Mouse (Mus musculus): ENCODE results near the gene Actn2.

The Actn2 gene

DNA sequence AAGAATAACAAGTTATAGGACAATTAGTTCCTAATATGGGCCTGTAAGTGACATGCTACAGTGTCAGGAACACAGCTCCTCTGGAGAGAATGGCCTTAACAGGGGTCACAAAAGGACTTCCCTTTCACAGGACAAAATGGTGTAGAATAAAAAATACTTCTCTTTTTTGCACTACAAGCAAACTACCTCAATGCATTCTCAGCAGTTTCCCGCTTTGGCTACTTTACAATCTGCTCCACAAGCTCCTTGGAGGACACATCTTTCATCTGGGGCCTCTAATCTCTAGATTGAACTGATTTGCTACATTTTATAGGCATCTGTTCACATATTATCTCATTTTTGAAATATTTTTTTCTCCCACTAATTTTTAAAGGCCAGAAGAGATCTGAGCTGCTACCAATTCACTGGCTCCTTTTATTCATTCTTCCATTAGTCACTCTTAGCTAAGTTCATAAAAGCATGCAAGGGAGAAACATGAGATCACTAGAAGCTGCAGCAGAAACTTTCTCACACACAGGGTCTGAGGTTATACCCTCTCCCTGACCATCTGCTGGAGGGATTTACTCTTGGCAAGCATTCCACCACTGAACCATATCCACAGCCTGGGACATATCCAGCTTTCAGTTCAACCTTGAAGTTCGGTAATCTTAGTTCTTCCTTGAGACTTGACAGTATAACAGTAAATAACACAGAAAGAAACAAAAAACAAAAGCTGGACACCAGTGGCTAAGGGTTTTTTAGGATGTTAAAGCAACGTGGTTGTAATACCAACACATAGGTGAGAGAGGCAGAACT lies 84.5 kb downstream of the Actn2 start:
- no peak for DNase-seq

DNA sequence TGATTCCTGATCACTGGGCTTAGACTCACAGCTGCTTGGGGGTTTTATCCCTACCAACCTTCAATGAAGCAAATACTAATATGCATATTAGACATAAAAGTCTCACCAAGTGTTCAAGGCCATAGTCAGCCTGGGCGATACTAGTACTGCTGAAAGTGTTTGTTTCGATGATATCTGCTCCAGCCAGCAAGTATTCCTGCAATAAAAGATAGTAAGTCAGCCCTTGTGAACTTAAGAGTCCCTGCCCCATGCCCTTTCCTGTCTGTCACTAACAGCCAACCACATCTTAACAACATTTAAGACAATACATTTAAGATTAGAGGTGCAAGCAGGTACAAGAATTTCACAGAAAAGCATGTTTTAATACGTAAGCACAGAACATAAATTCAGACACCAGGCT lies 90.1 kb downstream of the Actn2 start:
- DNase-seq: no peak

- DNase-seq: no peak
Measured at GRCm38 (mm10) chr13:12249195-12249898, 91.2 kb downstream of the Actn2 start.

- DNase-seq: no peak
Measured at GRCm38 (mm10) chr13:12245938-12246337, 94.6 kb downstream of the Actn2 start.

DNA sequence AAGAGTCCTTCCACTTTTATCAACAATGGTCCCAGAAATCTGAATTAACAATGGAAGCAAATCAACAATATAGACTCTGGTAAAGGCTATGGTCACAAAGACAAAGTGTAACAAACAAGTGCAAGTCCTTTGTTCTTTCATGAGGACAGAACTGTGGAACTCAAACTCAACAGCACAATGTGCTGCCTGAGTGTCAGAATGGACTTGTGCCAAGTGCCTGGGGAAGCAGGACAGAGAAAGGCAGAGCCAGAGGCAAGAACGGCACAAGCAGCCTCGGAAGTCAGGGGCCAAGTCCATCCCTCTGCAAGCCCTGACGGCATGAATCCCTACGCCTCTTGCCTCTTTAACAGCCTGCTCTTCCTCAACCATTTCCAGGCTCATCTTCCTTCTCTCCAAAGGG lies 96.6 kb downstream of the Actn2 start:
- DNase-seq: peak; percentile 15

DNA sequence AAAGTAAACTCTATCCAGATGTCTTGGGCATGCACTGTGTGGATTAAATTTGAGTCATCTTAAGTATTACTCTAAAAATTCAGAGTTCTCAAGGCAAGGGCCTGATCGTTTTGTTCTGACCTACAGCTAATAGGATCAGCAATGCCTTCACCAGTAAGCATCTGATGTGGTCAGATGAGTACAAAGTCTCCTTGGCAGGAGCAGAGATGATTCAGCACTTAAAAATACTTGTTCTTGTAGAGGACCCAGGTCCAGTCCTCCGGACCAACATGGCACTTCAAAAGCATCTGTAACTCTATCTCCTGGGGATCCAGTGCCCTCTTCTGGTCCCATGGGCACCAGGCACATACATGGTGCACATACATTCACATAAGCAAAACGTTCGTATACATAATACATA lies 108.4 kb downstream of the Actn2 start:
- DNase-seq: no peak

- DNase-seq: no peak
Measured at GRCm38 (mm10) chr13:12228248-12228647, 112.3 kb downstream of the Actn2 start.

- no peak for DNase-seq
Measured at GRCm38 (mm10) chr13:12227606-12228005, 113.0 kb downstream of the Actn2 start.

Data from right cerebral cortex, adult 18-20 months (tissue).